Mouse (Mus musculus): ENCODE results near the gene Hist1h2af.
"Not testable (repeated sequence)": the region's sequence is repeated elsewhere in the genome, so short reads cannot be mapped to it uniquely, and the experiment has no call there.

The Hist1h2af gene

GRCm38 (mm10) chr13:23535137-23536075 is 1.7 kb downstream of the Hist1h2af start, which contains the start of gene Hist1h3g:
Gene Hist1h3g, plus strand, starts transcription at chr13:23535422.
- DNase-seq (ENCODE audit: low spot score in 2 of 2) = peak; percentile 78 to 82

- DNase-seq (ENCODE audit: low spot score in 2 of 2) = no peak
Measured at GRCm38 (mm10) chr13:23536076-23536822, 2.5 kb downstream of the Hist1h2af start.

- DNase-seq (ENCODE audit: low spot score in 2 of 2) = no peak
Measured at GRCm38 (mm10) chr13:23537006-23537710, 3.5 kb downstream of the Hist1h2af start.

GRCm38 (mm10) chr13:23538249-23538648 is 4.5 kb downstream of the Hist1h2af start:
- DNase-seq (ENCODE audit: low spot score in 2 of 2) = no peak

GRCm38 (mm10) chr13:23539821-23540220 is 6.1 kb downstream of the Hist1h2af start:
- DNase-seq (ENCODE audit: low spot score in 2 of 2) = not testable (repeated sequence)

- DNase-seq (ENCODE audit: low spot score in 2 of 2) = no peak
Measured at GRCm38 (mm10) chr13:23541497-23541896, 7.8 kb downstream of the Hist1h2af start.

- DNase-seq (ENCODE audit: low spot score in 2 of 2) = not testable (repeated sequence)
Measured at GRCm38 (mm10) chr13:23542225-23542980, 8.7 kb downstream of the Hist1h2af start.

- DNase-seq (ENCODE audit: low spot score in 2 of 2) = peak in 1 of 2 experiments; percentile 44
Measured at GRCm38 (mm10) chr13:23542999-23543607, 9.4 kb downstream of the Hist1h2af start, which contains the start of gene Hist1h2bh. Gene Hist1h2bh, minus strand, starts transcription at chr13:23543392.

- DNase-seq (ENCODE audit: low spot score in 2 of 2) = peak; percentile 49 to 66
Measured at GRCm38 (mm10) chr13:23543965-23544786, 10.5 kb downstream of the Hist1h2af start, which contains the start of gene Hist1h3f. Gene Hist1h3f, plus strand, starts transcription at chr13:23544052.

- DNase-seq (ENCODE audit: low spot score in 2 of 2) = not testable (repeated sequence)
Measured at GRCm38 (mm10) chr13:23544787-23545120, 11.0 kb downstream of the Hist1h2af start.

GRCm38 (mm10) chr13:23546694-23547093 is 13.0 kb downstream of the Hist1h2af start:
- no peak for DNase-seq (ENCODE audit: low spot score in 2 of 2)

- no peak for DNase-seq (ENCODE audit: low spot score in 2 of 2)
Measured at GRCm38 (mm10) chr13:23550761-23551145, 17.0 kb downstream of the Hist1h2af start.

- peak; percentile 83 to 87 for DNase-seq (ENCODE audit: low spot score in 2 of 2)
Measured at GRCm38 (mm10) chr13:23551146-23551834, 17.6 kb downstream of the Hist1h2af start, which contains the start of gene Hist1h4f. Gene Hist1h4f, minus strand, starts transcription at chr13:23551648.

GRCm38 (mm10) chr13:23551931-23552914 is 18.5 kb downstream of the Hist1h2af start:
- no peak for DNase-seq (ENCODE audit: low spot score in 2 of 2)

- no peak for DNase-seq (ENCODE audit: low spot score in 2 of 2)
Measured at GRCm38 (mm10) chr13:23552962-23553361, 19.3 kb downstream of the Hist1h2af start, which contains the start of gene Hist1h1d. Gene Hist1h1d, plus strand, starts transcription at chr13:23553262.

- no peak for DNase-seq (ENCODE audit: low spot score in 2 of 2)
Measured at GRCm38 (mm10) chr13:23554393-23554792, 20.7 kb downstream of the Hist1h2af start.
